Mouse (Mus musculus) stomach, embryonic 16.5 days (tissue): ENCODE measurements around the gene Gm15085. TPM values are rescaled to one million over a fixed set of nuclear protein-coding genes. Genes with fewer than 3 reads are reported as not detected.
"Not testable (repeated sequence)": the region's sequence is repeated elsewhere in the genome, so short reads cannot be mapped to it uniquely, and the experiment has no call there.

ENCODE experiments used
- ATAC-seq: fragments of 200-750 bp; cut with Nextera tagmentation; 2 replicates; pipeline ENCODE4 v1.8.0; 2017; ENCODE audit warnings: moderate number of reproducible peaks, moderate TSS enrichment; ENCODE audit not compliant: insufficient read depth, low FRiP score
- H3K27ac ChIP-seq: fragments of 300-500 bp; sonication (generic); 2 replicates; pipeline ENCODE4 v1.5.1; 2014; ENCODE audit warnings: low read length
- H3K27me3 ChIP-seq: fragments of 300-500 bp; sonication (generic); 2 replicates; pipeline ENCODE4 v1.6.1; 2014; ENCODE audit warnings: low read length, control low read depth, mixed read lengths; ENCODE audit not compliant: control insufficient read depth, insufficient read depth
- H3K36me3 ChIP-seq: fragments of 300-500 bp; sonication (generic); 2 replicates; pipeline ENCODE4 v1.6.1; 2014; ENCODE audit warnings: low read length; ENCODE audit not compliant: control insufficient read depth, insufficient read depth
- H3K4me1 ChIP-seq: fragments of 300-500 bp; sonication (generic); 2 replicates; pipeline ENCODE4 v1.6.1; 2014; ENCODE audit warnings: low read length, control low read depth, mixed read lengths; ENCODE audit not compliant: control insufficient read depth, insufficient read depth
- H3K4me2 ChIP-seq: fragments of 300-500 bp; sonication (generic); 2 replicates; pipeline ENCODE4 v1.6.1; 2014; ENCODE audit warnings: low read depth, low read length, mixed read lengths
- H3K4me3 ChIP-seq: fragments of 300-500 bp; sonication (generic); replicated peaks from 2 replicates; pipeline ENCODE4 v1.5.1; 2014; ENCODE audit warnings: mild to moderate bottlenecking, low read length
- H3K9ac ChIP-seq: fragments of 300-500 bp; sonication (generic); 2 replicates; pipeline ENCODE4 v1.6.1; 2014; ENCODE audit warnings: low read length
- H3K9me3 ChIP-seq: fragments of 300-500 bp; sonication (generic); replicated peaks from 2 replicates; pipeline ENCODE4 v1.6.1; 2016; ENCODE audit warnings: low read length, control low read depth; ENCODE audit not compliant: control insufficient read depth
- WGBS: fragments of 180-500 bp; shearing (Covaris S2); extraction: QIAGEN DNeasy Blood & Tissue Kit; methylation state at CpG from one replicate; pipeline ENCODE4 v1.1.7; 2014; 5-methylcytosine and 5-hydroxymethylcytosine counted together
- polyA plus RNA-seq: library from polyadenylated mRNA; unstranded; fragments of >200 nt; fragmentation: Nextera tagmentation; extraction: Ambion mirVana; gene quantifications from 2 replicates; pipeline ENCODE4 v1.2.1, GENCODE M21; 2015

Gene Gm15085
- polyA plus RNA-seq: not detected in 2 replicates

- no CpG with 5 or more reads among the region's 6 CpGs for WGBS
- not testable (repeated sequence) for H3K36me3 ChIP-seq, H3K4me1 ChIP-seq, H3K27ac ChIP-seq, H3K9me3 ChIP-seq, H3K4me2 ChIP-seq, H3K27me3 ChIP-seq, H3K4me3 ChIP-seq, H3K9ac ChIP-seq, ATAC-seq
Observed at GRCm38 (mm10) chrX:149447317-149447716, at the start of gene Gm15085. Gm15085 (plus strand) TSS chrX:149447617.

Other genes with a start within 250 kb of the Gm15085 start
- gene Gm15093, start 175.2 kb upstream of the Gm15085 start, polyA plus RNA-seq: not detected in 2 replicates
- gene Gm10439, start 147.0 kb downstream of the Gm15085 start, polyA plus RNA-seq: not detected in 2 replicates